Mouse (Mus musculus): ENCODE measurements around the gene Sema4g.

The Sema4g gene

GRCm38 (mm10) chr19:45003740-45004516 is 15.0 kb downstream of the Sema4g start:
- DNase-seq (ENCODE audit: low spot score in 2 of 2), result peak in 1 of 2 experiments; percentile 53

GRCm38 (mm10) chr19:45005444-45005843 is 16.5 kb downstream of the Sema4g start, which contains the start of gene Twnk:
Gene Twnk, plus strand, starts transcription at chr19:45005663.
- peak; percentile 82 to 88 for DNase-seq (ENCODE audit: low spot score in 2 of 2)

- DNase-seq (ENCODE audit: low spot score in 2 of 2), result peak; percentile 96 to 99
Observed at GRCm38 (mm10) chr19:45005957-45006712, 17.2 kb downstream of the Sema4g start, which contains the start of gene Mrpl43. Gene Mrpl43, minus strand, starts transcription at chr19:45006442.

DNA sequence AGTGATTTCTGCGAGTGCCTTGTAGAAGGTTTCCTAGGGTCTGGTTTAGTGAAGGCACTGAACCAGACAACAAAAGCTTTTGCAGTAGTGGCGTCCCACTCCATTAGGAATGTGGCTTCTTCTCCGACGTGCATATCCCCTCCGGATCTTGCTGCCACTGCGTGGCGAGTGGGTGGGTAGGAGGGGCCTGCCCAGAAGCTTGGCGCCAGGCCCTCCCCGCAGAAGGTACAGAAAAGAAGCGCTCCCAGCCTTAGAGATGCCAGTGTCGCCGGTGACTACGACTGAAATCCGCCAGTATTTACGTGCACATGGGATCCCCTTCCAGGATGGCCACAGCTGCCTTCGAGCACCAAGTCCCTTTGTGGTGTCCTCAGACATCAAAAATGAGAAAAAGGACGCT is 18.1 kb downstream of the Sema4g start:
- DNase-seq (ENCODE audit: low spot score in 2 of 2), result no peak

- no peak for DNase-seq (ENCODE audit: low spot score in 2 of 2)
Observed at GRCm38 (mm10) chr19:45007425-45008191, 18.7 kb downstream of the Sema4g start.

GRCm38 (mm10) chr19:45010646-45011045 is 21.7 kb downstream of the Sema4g start:
- no peak for DNase-seq (ENCODE audit: low spot score in 2 of 2)

- DNase-seq (ENCODE audit: low spot score in 2 of 2), result no peak
Observed at GRCm38 (mm10) chr19:45012219-45012618, 23.3 kb downstream of the Sema4g start.

DNA sequence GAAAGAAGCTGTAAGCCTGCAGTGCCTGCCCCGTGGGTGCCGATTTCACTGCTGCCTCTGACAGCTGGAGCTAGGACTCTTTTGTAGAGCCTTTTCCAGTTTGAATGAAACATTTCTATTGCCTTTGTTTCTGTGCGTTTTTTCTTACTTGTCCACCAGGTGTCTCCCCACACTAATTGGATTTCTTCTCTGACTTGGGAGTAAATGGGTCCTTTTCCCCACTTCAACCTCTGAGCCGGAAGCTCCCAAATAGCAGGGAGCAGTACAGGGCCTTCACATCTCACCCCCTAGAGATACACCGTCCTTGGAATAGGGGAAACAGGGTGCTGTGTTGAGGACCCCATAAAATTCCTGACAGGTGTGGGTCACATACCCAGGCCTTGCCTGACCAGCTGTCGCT is 23.7 kb downstream of the Sema4g start:
- no peak for DNase-seq (ENCODE audit: low spot score in 2 of 2)

- no peak for DNase-seq (ENCODE audit: low spot score in 2 of 2)
Observed at GRCm38 (mm10) chr19:45013581-45014225, 24.8 kb downstream of the Sema4g start.

DNA sequence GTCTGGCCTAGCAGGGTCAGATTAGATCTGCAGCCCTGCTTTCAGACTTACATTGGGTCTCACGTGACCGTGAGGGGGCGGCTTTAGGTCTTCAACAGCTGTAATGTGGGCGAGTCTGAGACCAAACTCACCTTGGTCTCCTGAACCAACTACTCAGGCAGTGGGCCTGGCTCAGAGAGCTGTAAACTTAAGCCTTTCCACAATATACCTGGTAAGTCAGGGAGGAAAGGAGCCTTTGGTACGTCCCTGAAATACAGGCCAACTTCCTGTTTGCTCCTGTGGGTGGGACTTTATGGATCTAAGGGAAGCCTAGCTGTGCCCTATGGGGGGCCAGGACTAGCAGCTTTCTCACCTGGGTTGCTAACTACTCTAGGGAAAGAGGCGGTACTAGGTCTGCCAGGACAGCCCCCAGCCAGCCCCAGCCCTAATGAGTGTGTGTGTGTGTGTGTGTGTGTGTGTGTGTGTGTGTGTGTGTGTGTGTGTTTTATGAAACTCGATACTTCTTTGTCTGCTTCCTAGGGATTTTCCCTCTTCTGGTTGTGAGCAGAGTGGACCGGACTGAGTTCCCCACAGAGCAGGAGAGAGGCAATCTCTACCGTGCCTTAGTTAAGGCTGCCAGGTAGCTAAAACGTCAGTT is 25.6 kb downstream of the Sema4g start, which contains the start of gene Lzts2:
Lzts2 (plus strand) TSS at position 80 of the 637 bp plus-strand sequence.
- no peak for DNase-seq (ENCODE audit: low spot score in 2 of 2)

GRCm38 (mm10) chr19:45014981-45015402 is 26.1 kb downstream of the Sema4g start:
- DNase-seq (ENCODE audit: low spot score in 2 of 2), result no peak

- DNase-seq (ENCODE audit: low spot score in 2 of 2), result peak; percentile 58 to 81
Observed at GRCm38 (mm10) chr19:45015518-45016281, 26.8 kb downstream of the Sema4g start.

DNA sequence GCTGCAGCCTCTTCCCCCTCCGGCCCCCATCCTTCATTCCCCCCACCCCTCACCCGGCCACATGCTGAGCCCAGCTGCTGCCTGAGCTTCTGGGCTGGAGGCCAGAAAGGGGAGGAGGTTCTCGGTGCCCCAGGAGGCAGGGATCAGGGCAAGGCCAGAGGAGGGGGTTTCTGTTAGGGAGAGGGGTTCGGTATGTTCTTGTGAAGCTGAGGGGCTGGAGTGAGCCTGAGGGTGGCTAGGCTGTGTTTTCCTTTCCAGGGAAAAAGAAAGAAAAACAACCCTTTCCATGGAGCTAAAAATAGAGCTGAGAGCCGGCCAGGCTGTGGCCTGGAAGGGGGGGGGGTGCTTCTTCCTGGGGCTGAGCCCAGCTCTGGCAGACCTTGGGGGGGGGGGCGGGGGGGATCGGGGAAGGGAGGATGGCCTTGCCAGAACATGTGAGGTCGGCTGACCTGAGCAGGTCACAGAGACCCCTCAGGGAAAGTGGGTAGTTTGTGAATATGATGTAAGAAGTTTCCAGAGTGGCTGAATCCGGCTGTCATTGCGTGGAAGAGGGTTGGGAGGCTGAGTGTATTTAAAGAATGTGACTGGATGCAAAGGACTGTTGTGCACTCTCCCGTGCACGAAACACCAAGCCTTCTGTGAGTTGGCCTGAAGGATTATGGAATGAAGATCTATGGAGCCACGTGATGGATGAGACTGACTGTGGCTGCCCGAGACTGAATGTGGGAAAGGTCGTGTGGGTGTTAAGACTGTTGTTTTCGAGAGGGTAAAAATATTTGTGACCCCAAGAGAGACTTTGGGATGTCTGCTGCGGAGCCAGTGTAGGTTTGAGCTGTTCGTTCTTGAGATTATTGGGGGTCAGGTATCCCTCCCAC is 27.7 kb downstream of the Sema4g start:
- no peak for DNase-seq (ENCODE audit: low spot score in 2 of 2)

- no peak for DNase-seq (ENCODE audit: low spot score in 2 of 2)
Observed at GRCm38 (mm10) chr19:45017216-45017771, 28.4 kb downstream of the Sema4g start.

DNA sequence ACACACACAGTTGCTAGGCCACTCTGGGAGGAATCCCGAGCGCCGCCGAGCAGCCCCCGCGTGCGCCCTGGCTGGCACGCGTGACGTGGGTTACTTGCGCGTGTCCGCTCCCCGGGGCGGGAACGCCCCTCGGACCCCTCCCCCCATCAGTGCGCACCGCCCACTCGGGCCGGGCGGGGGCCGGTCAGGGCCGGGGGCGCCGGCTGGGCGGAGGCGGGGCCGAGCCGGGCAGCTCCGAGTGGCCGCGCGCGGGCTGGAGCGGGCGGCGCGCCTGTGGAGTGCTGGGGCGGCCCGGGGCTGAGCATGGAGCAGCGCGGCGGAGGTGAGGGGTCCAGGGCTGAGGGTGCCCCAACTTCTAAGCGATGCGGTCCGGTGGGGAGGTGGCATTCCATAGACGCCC is 29.0 kb downstream of the Sema4g start:
- peak in 1 of 2 experiments; percentile 56 for DNase-seq (ENCODE audit: low spot score in 2 of 2)

- DNase-seq (ENCODE audit: low spot score in 2 of 2), result no peak
Observed at GRCm38 (mm10) chr19:45018351-45018831, 29.5 kb downstream of the Sema4g start.

DNA sequence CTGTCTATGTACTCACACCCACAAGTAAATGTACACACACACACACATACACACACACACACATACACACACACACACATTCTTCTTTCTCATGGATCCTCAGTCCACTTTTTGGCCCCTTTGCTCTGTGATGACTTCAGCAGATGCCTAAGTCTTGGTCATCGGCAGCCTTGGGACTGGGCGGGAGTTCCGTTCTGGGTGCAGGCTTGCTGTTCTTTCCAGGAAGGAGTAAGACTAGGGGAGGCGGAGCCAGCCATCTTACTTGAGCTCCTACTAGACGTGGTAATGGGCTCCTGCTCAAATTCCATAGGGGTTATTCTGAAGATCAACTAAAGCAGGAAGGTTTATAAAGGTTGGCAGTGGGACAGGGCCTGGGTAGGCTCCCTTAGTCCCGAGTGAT is 31.4 kb downstream of the Sema4g start:
- DNase-seq (ENCODE audit: low spot score in 2 of 2), result no peak

DNA sequence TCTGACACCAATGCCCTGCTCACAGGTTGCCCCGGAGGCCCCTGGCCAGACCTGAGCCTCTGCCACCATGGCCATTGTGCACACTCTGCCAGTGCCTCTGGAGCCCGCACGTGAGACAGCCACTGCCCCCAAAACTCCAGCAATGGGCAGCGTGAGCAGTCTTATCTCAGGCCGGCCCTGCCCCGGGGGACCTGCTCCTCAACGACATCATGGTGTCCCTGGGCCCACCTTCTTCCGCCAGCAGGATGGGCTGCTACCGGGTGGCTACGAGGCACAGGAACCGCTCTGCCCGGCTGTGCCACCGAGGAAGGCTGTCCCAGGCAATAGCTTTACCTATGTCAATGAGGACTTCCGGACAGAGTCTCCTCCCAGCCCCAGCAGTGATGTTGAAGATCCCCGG is 32.5 kb downstream of the Sema4g start:
- no peak for DNase-seq (ENCODE audit: low spot score in 2 of 2)

GRCm38 (mm10) chr19:45023993-45024392 is 35.1 kb downstream of the Sema4g start:
- no peak for DNase-seq (ENCODE audit: low spot score in 2 of 2)
